Mouse (Mus musculus): Measurements from ENCODE around the gene Nalcn.

Gene Nalcn

GRCm38 (mm10) chr14:123512923-123513322 is 114.0 kb downstream of the Nalcn start:
- DNase-seq (ENCODE audit: low spot score in 2 of 2): no peak

- no peak for DNase-seq (ENCODE audit: low spot score in 2 of 2)
Measured at GRCm38 (mm10) chr14:123495544-123495943, 131.4 kb downstream of the Nalcn start.

- DNase-seq (ENCODE audit: low spot score in 2 of 2): no peak
Measured at GRCm38 (mm10) chr14:123488575-123489207, 138.3 kb downstream of the Nalcn start.

GRCm38 (mm10) chr14:123462026-123462425 is 164.9 kb downstream of the Nalcn start:
- no peak for DNase-seq (ENCODE audit: low spot score in 2 of 2)

- DNase-seq (ENCODE audit: low spot score in 2 of 2): no peak
Measured at GRCm38 (mm10) chr14:123446031-123446430, 180.9 kb downstream of the Nalcn start.

GRCm38 (mm10) chr14:123435542-123435941 is 191.4 kb downstream of the Nalcn start:
- no peak for DNase-seq (ENCODE audit: low spot score in 2 of 2)

GRCm38 (mm10) chr14:123376167-123376855 is 250.6 kb downstream of the Nalcn start:
- DNase-seq (ENCODE audit: low spot score in 2 of 2): peak in 1 of 2 experiments; percentile 34

- no peak for DNase-seq (ENCODE audit: low spot score in 2 of 2)
Measured at GRCm38 (mm10) chr14:123371522-123371921, 255.4 kb downstream of the Nalcn start.

GRCm38 (mm10) chr14:123359691-123360090 is 267.3 kb downstream of the Nalcn start:
- DNase-seq (ENCODE audit: low spot score in 2 of 2): no peak

- peak in 1 of 2 experiments; percentile 58 for DNase-seq (ENCODE audit: low spot score in 2 of 2)
Measured at GRCm38 (mm10) chr14:123352973-123353372, 274.0 kb downstream of the Nalcn start.

GRCm38 (mm10) chr14:123331841-123332240 is 295.1 kb downstream of the Nalcn start:
- no peak for DNase-seq (ENCODE audit: low spot score in 2 of 2)

- no peak for DNase-seq (ENCODE audit: low spot score in 2 of 2)
Measured at GRCm38 (mm10) chr14:123314369-123314768, 312.6 kb downstream of the Nalcn start.

- no peak for DNase-seq (ENCODE audit: low spot score in 2 of 2)
Measured at GRCm38 (mm10) chr14:123312371-123312770, 314.6 kb downstream of the Nalcn start.

- no peak for DNase-seq (ENCODE audit: low spot score in 2 of 2)
Measured at GRCm38 (mm10) chr14:123296068-123296467, 330.9 kb downstream of the Nalcn start.

GRCm38 (mm10) chr14:123291118-123292007 is 335.6 kb downstream of the Nalcn start:
- DNase-seq (ENCODE audit: low spot score in 2 of 2): no peak

GRCm38 (mm10) chr14:123282165-123282564 is 344.8 kb downstream of the Nalcn start:
- DNase-seq (ENCODE audit: low spot score in 2 of 2): no peak

GRCm38 (mm10) chr14:123272121-123272520 is 354.8 kb downstream of the Nalcn start:
- no peak for DNase-seq (ENCODE audit: low spot score in 2 of 2)

- no peak for DNase-seq (ENCODE audit: low spot score in 2 of 2)
Measured at GRCm38 (mm10) chr14:123240738-123241137, 386.2 kb downstream of the Nalcn start.

- DNase-seq (ENCODE audit: low spot score in 2 of 2): peak; percentile 9 to 52
Measured at GRCm38 (mm10) chr14:123239945-123240344, 387.0 kb downstream of the Nalcn start.

GRCm38 (mm10) chr14:123237002-123237401 is 389.9 kb downstream of the Nalcn start:
- DNase-seq (ENCODE audit: low spot score in 2 of 2): no peak

GRCm38 (mm10) chr14:123232630-123233206 is 394.2 kb downstream of the Nalcn start:
- peak in 1 of 2 experiments; percentile 24 for DNase-seq (ENCODE audit: low spot score in 2 of 2)
